Mouse (Mus musculus) liver, adult 2 months (tissue): Measurements from ENCODE around the gene Gpr137.

Source experiments
- CTCF ChIP-seq: fragments of 200-500 bp; IDR thresholded peaks from 2 replicates; pipeline ENCODE4 v1.5.1; 2011; ENCODE audit warnings: low read depth, low read length, control low read depth
- POLR2A ChIP-seq: fragments of 200-500 bp; IDR thresholded peaks from 2 replicates; pipeline ENCODE4 v1.6.1; 2011; ENCODE audit warnings: low read length, control low read depth; ENCODE audit not compliant: insufficient read depth; ENCODE audit errors: extremely low read depth

- TF ChIP-seq CTCF (no peak), POLR2A (no peak)
These were observed 22.2 kb downstream of the Gpr137 start for GRCm38 (mm10) chr19:6919876-6920740.
